Mouse (Mus musculus): Measurements from ENCODE around the gene 1700018B08Rik. TPM values are rescaled to one million over a fixed set of nuclear protein-coding genes. Genes with fewer than 3 reads are reported as not detected.

1700018B08Rik gene
- polyA plus RNA-seq (2012; rRNA removed) (not detected in 2 replicates), polyA plus RNA-seq (2014; fragmentation: Nextera tagmentation; extraction: Ambion mirVana) (not detected in 2 replicates)

- no peak for DNase-seq (ENCODE audit: low read depth in 3 of 3, low spot score in 3 of 3)
- Histone ChIP-seq H3K27ac (no peak within 1 kb of the TSS), H3K9me3 (ENCODE audit: control insufficient read depth, low read length) (no peaks in the 10 kb centered on the region), H3K4me3 (ENCODE audit: insufficient read depth in 1 of 2, low read depth in 2 of 2, low read length in 2 of 2) (no peak within 1 kb of the TSS), H3K4me1 (replicated peaks; ENCODE audit: control insufficient read depth in 2 of 2, insufficient read depth in 2 of 2, low read length in 1 of 2) (no peaks in the 10 kb centered on the region), H3K4me2 (ENCODE audit: low read depth) (no peak within 1 kb of the TSS), H3K9ac (replicated peaks) (no peak within 1 kb of the TSS), H3K27me3 (ENCODE audit: control insufficient read depth, insufficient read depth, low read length) (no peaks in the 10 kb centered on the region), H3K36me3 (replicated peaks; ENCODE audit: control insufficient read depth, insufficient read depth, low read depth) (no peaks in the 10 kb centered on the region)
- TF ChIP-seq EP300 (IDR thresholded peaks at IDR 0.05; ENCODE audit: low read depth) (no peak), CTCF (IDR thresholded peaks at IDR 0.05; ENCODE audit: low read depth) (no peak)
- WGBS (ENCODE audit: insufficient replicate concordance) = 68% methylated on average over 12 of the region's 12 CpGs
- ATAC-seq (ENCODE audit: insufficient read depth) = no peak
Observed at GRCm38 (mm10) chr8:121544276-121544785, at the start of gene 1700018B08Rik. TSS of gene 1700018B08Rik (minus strand) at chr8:121544320.

- no peaks in the 10 kb centered on the region for H3K27me3 ChIP-seq (ENCODE audit: control insufficient read depth, insufficient read depth, low read length)
- no peak overlapping the region for H3K27ac ChIP-seq
- TF ChIP-seq CTCF (IDR thresholded peaks at IDR 0.05; ENCODE audit: low read depth) = no peak
- no peak for TF ChIP-seq EP300 (IDR thresholded peaks at IDR 0.05; ENCODE audit: low read depth)
- H3K9ac ChIP-seq (replicated peaks) = no peak overlapping the region
- peaks cover 16 to 32% of the 10 kb centered on the region in 2 experiments for H3K4me1 ChIP-seq (replicated peaks; ENCODE audit: control insufficient read depth in 2 of 2, insufficient read depth in 2 of 2, low read length in 1 of 2)
- H3K4me2 ChIP-seq (ENCODE audit: low read depth) = no peak overlapping the region
- DNase-seq (ENCODE audit: low read depth in 3 of 3, low spot score in 3 of 3) (no peak), ATAC-seq (ENCODE audit: insufficient read depth) (no peak)
- 84% methylated on average over 5 of the region's 5 CpGs for WGBS (ENCODE audit: insufficient replicate concordance)
- no peak overlapping the region for H3K4me3 ChIP-seq (ENCODE audit: insufficient read depth in 1 of 2, low read depth in 2 of 2, low read length in 2 of 2)
- no peaks in the 10 kb centered on the region for H3K9me3 ChIP-seq (ENCODE audit: control insufficient read depth, low read length)
- H3K36me3 ChIP-seq (replicated peaks; ENCODE audit: control insufficient read depth, insufficient read depth, low read depth) = peaks cover 43% of the 10 kb centered on the region
Observed at GRCm38 (mm10) chr8:121593293-121593692, 49.2 kb upstream of the 1700018B08Rik start.

DNA sequence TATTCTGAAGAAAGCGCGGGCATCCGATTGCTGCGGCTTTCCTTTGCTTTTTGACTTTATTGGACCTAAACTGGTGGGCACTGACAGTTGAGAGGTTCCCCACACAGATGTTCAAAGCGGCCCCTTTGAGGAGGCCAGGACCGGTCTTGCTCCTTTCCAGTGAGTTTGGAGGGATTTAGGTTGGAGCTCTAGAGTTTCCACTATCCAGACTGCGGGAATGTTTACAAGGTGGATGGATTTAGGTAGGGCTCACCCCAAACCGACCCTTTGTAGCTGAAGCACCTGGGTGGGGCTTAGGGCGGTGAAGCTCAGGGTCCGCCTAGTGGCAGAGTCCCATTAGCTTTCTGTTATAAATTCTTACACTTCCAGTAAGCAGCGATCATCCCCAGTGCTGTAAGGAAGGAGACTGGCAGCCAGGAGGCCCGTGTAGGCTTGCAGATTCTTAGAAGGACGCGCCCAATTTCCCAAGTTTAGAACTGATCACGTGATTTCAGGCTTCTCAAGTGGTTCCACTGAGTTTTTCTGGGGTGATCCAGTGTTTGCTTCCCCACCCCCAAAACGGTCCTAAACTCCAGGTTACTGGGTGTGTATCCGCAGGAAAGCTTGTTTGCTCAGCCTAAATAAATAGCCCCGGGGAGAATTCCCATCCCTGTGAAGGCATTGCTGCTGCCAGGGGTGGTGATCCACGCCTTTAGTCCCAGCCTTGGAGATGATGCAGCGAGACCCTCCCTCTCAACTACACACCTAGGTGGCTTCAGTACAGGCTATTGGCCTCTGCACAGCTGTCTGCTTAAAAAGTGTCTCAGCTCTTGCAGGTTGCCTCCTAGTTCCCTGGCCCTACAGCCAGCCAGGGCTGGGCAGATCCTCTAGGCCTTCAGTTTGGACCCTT is 47.3 kb upstream of the 1700018B08Rik start:
- 16% methylated on average over 20 of the region's 20 CpGs for whole genome bisulfite sequencing (ENCODE audit: insufficient replicate concordance)
- Histone ChIP-seq H3K4me3 (ENCODE audit: insufficient read depth in 1 of 2, low read depth in 2 of 2, low read length in 2 of 2) (peak overlapping the region; percentile 90 to 99), H3K9ac (replicated peaks) (peak overlapping the region; percentile 98), H3K27ac (peak overlapping the region; percentile 70), H3K4me2 (ENCODE audit: low read depth) (peak overlapping the region; percentile 89), H3K4me1 (replicated peaks; ENCODE audit: control insufficient read depth in 2 of 2, insufficient read depth in 2 of 2, low read length in 1 of 2) (peaks cover 33 to 44% of the 10 kb centered on the region in 2 experiments), H3K9me3 (ENCODE audit: control insufficient read depth, low read length) (no peaks in the 10 kb centered on the region), H3K36me3 (replicated peaks; ENCODE audit: control insufficient read depth, insufficient read depth, low read depth) (peaks cover 29% of the 10 kb centered on the region), H3K27me3 (ENCODE audit: control insufficient read depth, insufficient read depth, low read length) (no peaks in the 10 kb centered on the region)
- peak; percentile 11; the same call in 1 of the 2 replicates for ATAC-seq (ENCODE audit: insufficient read depth)
- peak; percentile 54 to 76 (median 55) for DNase-seq (ENCODE audit: low read depth in 3 of 3, low spot score in 3 of 3)
- TF ChIP-seq CTCF (IDR thresholded peaks at IDR 0.05; ENCODE audit: low read depth) (peak; percentile 81), EP300 (IDR thresholded peaks at IDR 0.05; ENCODE audit: low read depth) (no peak)

DNA sequence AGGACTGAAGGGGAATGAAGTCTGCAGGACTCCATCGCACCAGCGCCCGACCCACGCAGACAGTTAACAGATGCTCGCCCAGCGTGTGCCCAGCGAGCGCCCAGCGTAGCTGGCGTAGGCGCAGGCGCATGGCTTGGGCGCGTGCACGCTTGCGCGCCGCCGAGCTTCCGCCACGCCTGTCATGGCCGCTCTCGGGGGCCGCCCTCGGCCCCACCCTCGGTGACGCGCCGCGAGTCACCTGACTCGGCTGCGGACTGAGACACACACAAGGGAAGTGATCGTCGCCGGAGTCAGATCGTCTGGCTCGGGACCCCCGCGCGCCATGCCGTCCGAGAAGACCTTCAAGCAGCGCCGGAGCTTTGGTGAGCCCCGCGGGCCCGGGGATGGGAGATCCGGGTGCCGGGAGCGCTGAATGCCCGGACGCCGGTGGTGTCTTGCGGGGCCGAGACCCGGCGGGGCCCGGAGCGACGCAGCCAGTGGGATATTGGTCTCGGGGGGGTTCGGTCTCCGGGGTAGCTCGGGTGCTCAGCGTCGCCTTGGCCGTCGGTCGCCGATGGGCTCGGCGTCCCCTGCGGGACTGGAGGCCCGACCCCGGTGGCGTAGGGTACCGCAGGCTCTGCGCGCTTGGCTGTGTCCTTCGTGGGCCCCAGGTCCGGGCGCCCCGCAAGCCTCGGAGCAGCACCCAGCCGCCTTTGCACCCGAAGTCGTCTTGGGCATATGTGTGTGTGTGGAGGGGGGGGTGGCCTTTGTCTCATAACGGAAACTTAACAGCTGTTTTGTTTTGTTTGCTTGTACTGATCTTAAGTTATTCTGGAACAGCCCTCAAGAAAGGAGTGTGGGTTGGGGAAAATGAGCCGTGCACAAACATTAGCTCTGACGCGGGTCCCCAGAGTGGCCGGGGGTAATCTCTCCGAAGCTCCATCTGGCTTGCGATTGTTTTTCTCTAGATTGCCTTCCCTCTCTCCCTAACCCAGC is 46.4 kb upstream of the 1700018B08Rik start, which contains the start of gene Map1lc3b:
Map1lc3b (plus strand) TSS at position 159 of the 975 bp plus-strand sequence.
- peak within 1 kb of the TSS; percentile 98 for H3K9ac ChIP-seq (replicated peaks)
- peaks cover 21% of the 10 kb centered on the region for H3K36me3 ChIP-seq (replicated peaks; ENCODE audit: control insufficient read depth, insufficient read depth, low read depth)
- no peaks in the 10 kb centered on the region for H3K27me3 ChIP-seq (ENCODE audit: control insufficient read depth, insufficient read depth, low read length)
- peak within 1 kb of the TSS; percentile 89 for H3K4me2 ChIP-seq (ENCODE audit: low read depth)
- H3K4me3 ChIP-seq (ENCODE audit: insufficient read depth in 1 of 2, low read depth in 2 of 2, low read length in 2 of 2) = peak within 1 kb of the TSS; percentile 90 to 99
- DNase-seq (ENCODE audit: low read depth in 3 of 3, low spot score in 3 of 3) (peak; percentile 85 to 87 (median 85)), ATAC-seq (ENCODE audit: insufficient read depth) (peak; percentile 75)
- under 1% methylated on average over 94 of the region's 94 CpGs for WGBS (ENCODE audit: insufficient replicate concordance)
- peaks cover 40 to 52% of the 10 kb centered on the region in 2 experiments for H3K4me1 ChIP-seq (replicated peaks; ENCODE audit: control insufficient read depth in 2 of 2, insufficient read depth in 2 of 2, low read length in 1 of 2)
- H3K9me3 ChIP-seq (ENCODE audit: control insufficient read depth, low read length) = no peaks in the 10 kb centered on the region
- peak within 1 kb of the TSS; percentile 98 for H3K27ac ChIP-seq
- no peak; the same call in 1 of the 2 replicates for TF ChIP-seq EP300 (IDR thresholded peaks at IDR 0.05; ENCODE audit: low read depth)
- no peak for TF ChIP-seq CTCF (IDR thresholded peaks at IDR 0.05; ENCODE audit: low read depth)

Measured in liver, embryonic 14.5 days (tissue).